Mouse (Mus musculus) brain, embryonic 14.5 days (tissue): ENCODE data around the gene Spint3.

Source experiments
- CTCF ChIP-seq: fragments of 200-500 bp; IDR thresholded peaks from 2 replicates; pipeline ENCODE4 v1.5.1; 2012; ENCODE audit warnings: inconsistent platforms, mild to moderate bottlenecking, moderate library complexity, borderline replicate concordance; ENCODE audit not compliant: insufficient read depth, insufficient read length; ENCODE audit errors: extremely low read depth
- POLR2A ChIP-seq: fragments of 200-500 bp; IDR thresholded peaks from 2 replicates; pipeline ENCODE4 v1.6.1; 2012; ENCODE audit warnings: mild to moderate bottlenecking, inconsistent platforms, borderline replicate concordance; ENCODE audit not compliant: poor library complexity, insufficient read depth, insufficient read length, severe bottlenecking; ENCODE audit errors: extremely low read depth

DNA sequence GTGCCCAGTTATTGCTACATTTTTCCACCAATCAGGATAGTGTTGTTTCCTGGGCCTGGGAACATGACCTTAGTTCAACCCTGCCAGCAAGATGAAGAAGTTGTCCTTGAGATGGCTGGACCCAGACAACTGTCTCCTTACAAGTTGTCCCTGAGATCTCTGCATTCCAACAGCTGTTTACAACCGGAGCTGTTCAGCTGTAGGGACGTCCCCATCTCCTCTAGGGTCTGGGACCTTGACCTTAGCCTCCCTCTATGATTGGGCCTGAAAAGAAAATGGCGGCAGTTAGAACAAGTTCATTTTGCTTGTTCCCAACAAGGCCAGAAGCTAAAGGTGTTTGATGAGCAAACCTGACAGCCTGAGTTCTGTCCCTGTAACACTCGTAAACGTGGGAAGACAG, 45.8 kb upstream of the Spint3 start:
- no peak for TF ChIP-seq POLR2A
- TF ChIP-seq CTCF = no peak
